Mouse (Mus musculus) megakaryocyte, adult 5-6 weeks (primary cell): ENCODE data around the gene Tab1. TPM values are rescaled to one million over a fixed set of nuclear protein-coding genes. Genes with fewer than 3 reads are reported as not detected.

Experiments used
- ATAC-seq: 2 replicates; pipeline ENCODE4 v1.8.0; 2016; ENCODE audit warnings: mild to moderate bottlenecking, inconsistent platforms; ENCODE audit not compliant: poor library complexity, severe bottlenecking
- total RNA-seq, 2 experiments: library from RNA; stranded (forward) in 1 of 2; stranded (reverse) in 1 of 2; fragments of 153-499, 151-499 nt in 1 of 2; fragments of 221-1000, 200-1000 nt in 1 of 2; gene quantifications; 2 replicates each; pipeline versions ENCODE4 v1.2.3 to v1.2.4; 2015 to 2017

The Tab1 gene
- total RNA-seq, 2 experiments from 2014 or later: 6.9 to 13.5 TPM

- no peak for ATAC-seq
Measured at GRCm38 (mm10) chr15:80199556-80199955, 66.6 kb downstream of the Tab1 start.

GRCm38 (mm10) chr15:80202111-80202775, 69.3 kb downstream of the Tab1 start:
- no peak for ATAC-seq

GRCm38 (mm10) chr15:80203406-80203805, 70.5 kb downstream of the Tab1 start:
- ATAC-seq: no peak

GRCm38 (mm10) chr15:80206057-80206565, 73.2 kb downstream of the Tab1 start:
- ATAC-seq: no peak

GRCm38 (mm10) chr15:80208446-80208845, 75.5 kb downstream of the Tab1 start:
- no peak for ATAC-seq

Other genes starting within 250 kb of the Tab1 start
- 129 and 148 TPM in 2 replicates for gene Apobec3, start 241.5 kb upstream of the Tab1 start, total RNA-seq (2015)
- 124 and 125 TPM in 2 replicates for gene Apobec3, start 241.5 kb upstream of the Tab1 start, total RNA-seq (2017)
- gene Cbx7, start 162.0 kb upstream of the Tab1 start, total RNA-seq (2015): 4.9 and 5.5 TPM in 2 replicates
- 3.9 and 7.0 TPM in 2 replicates for gene Cbx7, start 162.0 kb upstream of the Tab1 start, total RNA-seq (2017)
- 1.3 and 1.6 TPM in 2 replicates for gene Pdgfb, start 118.2 kb upstream of the Tab1 start, total RNA-seq (2015)
- gene Pdgfb, start 118.2 kb upstream of the Tab1 start, total RNA-seq (2017): 0.40 and 1.7 TPM in 2 replicates
- 3.2 and 3.9 TPM in 2 replicates for gene Syngr1, start 41.8 kb upstream of the Tab1 start, total RNA-seq (2015)
- gene Syngr1, start 41.8 kb upstream of the Tab1 start, total RNA-seq (2017): 0.08 and 0.22 TPM in 2 replicates
- gene Rpl3, start 41.3 kb upstream of the Tab1 start, total RNA-seq (2015): 965 and 1,027 TPM in 2 replicates
- 1,404 and 1,498 TPM in 2 replicates for gene Rpl3, start 41.3 kb upstream of the Tab1 start, total RNA-seq (2017)
- gene Mgat3, start 40.6 kb downstream of the Tab1 start, total RNA-seq (2015): not detected in 2 replicates
- gene Mgat3, start 40.6 kb downstream of the Tab1 start, total RNA-seq (2017): not detected in 2 replicates
- 12.3 and 14.2 TPM in 2 replicates for gene Mief1, start 100.9 kb downstream of the Tab1 start, total RNA-seq (2015)
- 16.4 and 17.5 TPM in 2 replicates for gene Mief1, start 100.9 kb downstream of the Tab1 start, total RNA-seq (2017)
- gene AC140267.1, start 102.7 kb downstream of the Tab1 start, total RNA-seq (2015): 2.4 and 9.5 TPM in 2 replicates
- not detected in 2 replicates for gene AC140267.1, start 102.7 kb downstream of the Tab1 start, total RNA-seq (2017)
- 172 and 184 TPM in 2 replicates for gene Atf4, start 122.1 kb downstream of the Tab1 start, total RNA-seq (2015)
- 253 and 263 TPM in 2 replicates for gene Atf4, start 122.1 kb downstream of the Tab1 start, total RNA-seq (2017)
- 32.9 and 35.4 TPM in 2 replicates for gene Rps19bp1, start 131.2 kb downstream of the Tab1 start, total RNA-seq (2015)
- 12.6 and 20.3 TPM in 2 replicates for gene Rps19bp1, start 131.2 kb downstream of the Tab1 start, total RNA-seq (2017)
- gene Cacna1i, start 154.1 kb downstream of the Tab1 start, total RNA-seq (2015): 0.02 TPM in 1 of 2 replicates, not detected in the other
- not detected in 2 replicates for gene Cacna1i, start 154.1 kb downstream of the Tab1 start, total RNA-seq (2017)